Mouse (Mus musculus) lung, adult 2 months (tissue): ENCODE measurements around the gene Tmpo. TPM values are rescaled to one million over a fixed set of nuclear protein-coding genes. Genes with fewer than 3 reads are reported as not detected.

Source experiments
- DNase-seq: peaks from one replicate; pipeline ENCODE4 v3.0.0; 2022
- H3K4me1 ChIP-seq: fragments of 200-500 bp; 2 replicates; pipeline ENCODE4 v1.6.1; 2011; ENCODE audit warnings: low read length; ENCODE audit not compliant: control insufficient read depth, insufficient read depth
- H3K4me3 ChIP-seq: fragments of 200-500 bp; replicated peaks from 2 replicates; pipeline ENCODE3; 2011; ENCODE audit warnings: low read depth, mild to moderate bottlenecking, control low read depth, low read length; ENCODE audit errors: extremely low read depth
- CTCF ChIP-seq: fragments of 200-500 bp; IDR thresholded peaks from 2 replicates; pipeline ENCODE4 v1.5.1; 2011; ENCODE audit warnings: mild to moderate bottlenecking, low read length, control low read depth; ENCODE audit not compliant: insufficient read depth
- POLR2A ChIP-seq: fragments of 200-500 bp; IDR thresholded peaks from 2 replicates; pipeline ENCODE4 v1.6.1; 2011; ENCODE audit warnings: low read depth, mild to moderate bottlenecking, control low read depth, low read length, borderline replicate concordance; ENCODE audit errors: extremely low read depth
- WGBS: fragments of 180-500 bp; shearing (Covaris S2); methylation state at CpG from one replicate; pipeline ENCODE4 v1.1.7; 2018; 5-methylcytosine and 5-hydroxymethylcytosine counted together
- polyA plus RNA-seq: library from polyadenylated mRNA; depleted of rRNA; stranded (reverse); fragments of >200 nt; gene quantifications from 2 replicates; pipeline ENCODE4 v1.2.3, GENCODE M21; 2012

Tmpo gene
- polyA plus RNA-seq, 1 experiment = 40.4 TPM

- no peak overlapping the region for H3K4me3 ChIP-seq
- H3K4me1 ChIP-seq = no peaks in the 10 kb centered on the region
- no peak for DNase-seq
- no peak for TF ChIP-seq CTCF
- TF ChIP-seq POLR2A = no peak
- 63% methylated on average over 10 of the region's 10 CpGs for WGBS
These were observed 38.4 kb downstream of the Tmpo start for GRCm38 (mm10) chr10:91142654-91143191.

GRCm38 (mm10) chr10:91141564-91141963, 39.6 kb downstream of the Tmpo start:
- 20% methylated on average over 2 of the region's 2 CpGs for WGBS
- H3K4me1 ChIP-seq = no peaks in the 10 kb centered on the region
- no peak overlapping the region for H3K4me3 ChIP-seq
- peak; percentile 31; the same call in 1 of the 2 replicates for TF ChIP-seq CTCF
- no peak for TF ChIP-seq POLR2A
- DNase-seq = no peak

GRCm38 (mm10) chr10:91139148-91139766, 41.9 kb downstream of the Tmpo start:
- no peak for DNase-seq
- no peaks in the 10 kb centered on the region for H3K4me1 ChIP-seq

GRCm38 (mm10) chr10:91138317-91138716, 42.8 kb downstream of the Tmpo start:
- no peaks in the 10 kb centered on the region for H3K4me1 ChIP-seq
- H3K4me3 ChIP-seq = no peak overlapping the region
- 40% methylated on average over 3 of the region's 3 CpGs for WGBS
- TF ChIP-seq POLR2A = no peak
- no peak for TF ChIP-seq CTCF
- no peak for DNase-seq

More at GRCm38 (mm10) chr10:91139148-91139766, 41.9 kb downstream of the Tmpo start:
- no peak overlapping the region for H3K4me3 ChIP-seq
- no peak for TF ChIP-seq POLR2A
- TF ChIP-seq CTCF = no peak
- 85% methylated on average over 14 of the region's 14 CpGs for WGBS

- H3K4me3 ChIP-seq = no peak overlapping the region
- no peaks in the 10 kb centered on the region for H3K4me1 ChIP-seq
- TF ChIP-seq CTCF (no peak), POLR2A (no peak)
- 73% methylated on average over 9 of the region's 9 CpGs for WGBS
- DNase-seq = no peak
These were observed 43.7 kb downstream of the Tmpo start for GRCm38 (mm10) chr10:91137400-91137799.

- no peak for DNase-seq
- no peaks in the 10 kb centered on the region for H3K4me1 ChIP-seq
- WGBS = 96% methylated on average over 7 of the region's 7 CpGs
These were observed 45.7 kb downstream of the Tmpo start for GRCm38 (mm10) chr10:91135302-91135972.

GRCm38 (mm10) chr10:91131565-91131964, 49.5 kb downstream of the Tmpo start:
- DNase-seq = no peak
- Histone ChIP-seq H3K4me3 (no peak overlapping the region), H3K4me1 (no peaks in the 10 kb centered on the region)
- TF ChIP-seq POLR2A (no peak), CTCF (no peak)
- WGBS = 82% methylated on average over 1 of the region's 1 CpGs

More at GRCm38 (mm10) chr10:91135302-91135972, 45.7 kb downstream of the Tmpo start:
- TF ChIP-seq POLR2A (no peak), CTCF (no peak)
- H3K4me3 ChIP-seq = no peak overlapping the region

GRCm38 (mm10) chr10:91130792-91131191, 50.3 kb downstream of the Tmpo start:
- WGBS = 85% methylated on average over 3 of the region's 3 CpGs
- Histone ChIP-seq H3K4me3 (no peak overlapping the region), H3K4me1 (no peaks in the 10 kb centered on the region)
- TF ChIP-seq CTCF = no peak
- TF ChIP-seq POLR2A = no peak
- no peak for DNase-seq

- H3K4me3 ChIP-seq = no peak overlapping the region
These were observed 52.5 kb downstream of the Tmpo start for GRCm38 (mm10) chr10:91128551-91129160.

More at GRCm38 (mm10) chr10:91128551-91129160, 52.5 kb downstream of the Tmpo start:
- WGBS = 67% methylated on average over 1 of the region's 1 CpGs
- H3K4me1 ChIP-seq = no peaks in the 10 kb centered on the region
- TF ChIP-seq POLR2A (no peak), CTCF (no peak)
- no peak for DNase-seq
